Mouse (Mus musculus) spleen, adult 2 months (tissue): ENCODE data around the gene Olfr54. TPM values are rescaled to one million over a fixed set of nuclear protein-coding genes. Genes with fewer than 3 reads are reported as not detected.
"Not testable (repeated sequence)": the region's sequence is repeated elsewhere in the genome, so short reads cannot be mapped to it uniquely, and the experiment has no call there.

Experiments used
- DNase-seq, 2 experiments: peaks; one replicate each; pipeline versions ENCODE4 v3.0.0 to v3.0.0-alpha.2; 2012 to 2021; ENCODE audit warnings: low spot score in 2 of 2, low read depth in 1 of 2
- H3K27ac ChIP-seq: fragments of 200-500 bp; 2 replicates; pipeline ENCODE4 v1.5.1; 2012; ENCODE audit warnings: low read length, inconsistent platforms; ENCODE audit not compliant: insufficient read depth
- H3K27me3 ChIP-seq: fragments of 200-500 bp; 2 replicates; pipeline ENCODE4 v1.6.1; 2012; ENCODE audit warnings: mild to moderate bottlenecking, moderate library complexity, low read length, inconsistent platforms; ENCODE audit not compliant: control insufficient read depth, insufficient read depth
- H3K36me3 ChIP-seq: fragments of 200-500 bp; 2 replicates; pipeline ENCODE4 v1.6.1; 2012; ENCODE audit warnings: mild to moderate bottlenecking, low read length, inconsistent platforms; ENCODE audit not compliant: control insufficient read depth, insufficient read depth
- H3K4me1 ChIP-seq: fragments of 200-500 bp; 2 replicates; pipeline ENCODE4 v1.6.1; 2011; ENCODE audit warnings: inconsistent platforms; ENCODE audit not compliant: control insufficient read depth, insufficient read depth, insufficient read length
- H3K4me3 ChIP-seq: fragments of 200-500 bp; 2 replicates; pipeline ENCODE4 v1.5.1; 2011; ENCODE audit warnings: mild to moderate bottlenecking, inconsistent platforms; ENCODE audit not compliant: insufficient read depth, insufficient read length; ENCODE audit errors: extremely low read depth
- CTCF ChIP-seq: fragments of 200-500 bp; IDR thresholded peaks from 2 replicates; pipeline ENCODE4 v1.5.1; 2011; ENCODE audit warnings: mild to moderate bottlenecking, inconsistent platforms; ENCODE audit not compliant: insufficient read depth, insufficient read length, insufficient replicate concordance; ENCODE audit errors: extremely low read depth
- POLR2A ChIP-seq: fragments of 200-500 bp; IDR thresholded peaks from 2 replicates; pipeline ENCODE4 v1.6.1; 2011; ENCODE audit warnings: low read depth, low read length, inconsistent platforms
- WGBS: fragments of 180-500 bp; shearing (Covaris S2); methylation state at CpG from one replicate; pipeline ENCODE4 v1.1.7; 2018; 5-methylcytosine and 5-hydroxymethylcytosine counted together
- polyA plus RNA-seq: library from polyadenylated mRNA; depleted of rRNA; stranded (reverse); fragments of >200 nt; gene quantifications from 2 replicates; pipeline ENCODE4 v1.2.3, GENCODE M21; 2012; rRNA removed

Olfr54 gene
- polyA plus RNA-seq: not detected in 2 replicates

DNA sequence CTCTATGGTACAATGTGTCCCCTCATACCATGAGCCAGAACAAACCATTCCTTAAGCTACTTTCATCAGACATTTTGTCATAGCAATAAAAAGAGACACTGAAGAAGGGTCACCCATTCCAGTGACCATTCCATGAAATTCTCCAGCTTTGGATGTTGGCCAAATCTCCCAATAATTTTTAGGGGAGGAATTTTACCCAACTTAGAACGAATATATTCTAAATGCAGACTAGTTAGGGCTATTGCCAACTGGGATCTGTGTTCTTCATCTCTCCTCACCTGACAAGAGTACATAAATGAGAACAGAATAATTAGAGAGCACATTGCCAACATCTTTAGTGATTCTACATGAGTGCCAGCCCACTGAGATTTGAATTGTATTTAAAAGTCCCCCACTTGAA is at the start of gene Olfr54:
Olfr54 (plus strand) TSS at position 301 of the 400 bp plus-strand sequence.
- Histone ChIP-seq H3K27ac (no peak within 1 kb of the TSS), H3K36me3 (no peaks in the 10 kb centered on the region), H3K4me3 (no peak within 1 kb of the TSS), H3K4me1 (no peaks in the 10 kb centered on the region), H3K27me3 (no peaks in the 10 kb centered on the region)
- 71% methylated on average over 1 of the region's 1 CpGs for WGBS
- TF ChIP-seq POLR2A: no peak
- no peak for TF ChIP-seq CTCF
- DNase-seq: no peak

DNA sequence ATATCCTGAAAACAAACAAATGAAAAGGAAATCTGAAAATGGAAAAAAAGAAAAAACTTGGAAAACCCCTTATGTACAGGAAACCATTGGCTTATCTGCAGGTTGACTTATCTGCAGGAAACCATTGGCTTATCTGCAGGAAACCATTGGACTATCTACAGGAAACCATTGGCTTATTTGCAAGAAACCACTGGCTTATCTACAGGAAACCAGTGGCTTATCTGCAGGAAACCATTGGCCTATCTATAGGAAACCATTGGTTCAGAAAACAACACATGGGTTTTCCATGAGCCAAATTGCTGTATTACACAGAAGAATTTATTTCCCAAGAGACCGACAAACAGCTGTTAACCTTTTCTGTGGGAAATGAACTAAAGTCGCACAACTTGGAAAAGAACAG is 49.1 kb upstream of the Olfr54 start:
- TF ChIP-seq POLR2A (no peak), CTCF (no peak)
- Histone ChIP-seq H3K27ac (no peak overlapping the region), H3K4me3 (no peak overlapping the region), H3K36me3 (no peaks in the 10 kb centered on the region), H3K27me3 (no peaks in the 10 kb centered on the region), H3K4me1 (no peaks in the 10 kb centered on the region)
- no peak for DNase-seq
- 4% methylated on average over 2 of the region's 2 CpGs for WGBS

DNA sequence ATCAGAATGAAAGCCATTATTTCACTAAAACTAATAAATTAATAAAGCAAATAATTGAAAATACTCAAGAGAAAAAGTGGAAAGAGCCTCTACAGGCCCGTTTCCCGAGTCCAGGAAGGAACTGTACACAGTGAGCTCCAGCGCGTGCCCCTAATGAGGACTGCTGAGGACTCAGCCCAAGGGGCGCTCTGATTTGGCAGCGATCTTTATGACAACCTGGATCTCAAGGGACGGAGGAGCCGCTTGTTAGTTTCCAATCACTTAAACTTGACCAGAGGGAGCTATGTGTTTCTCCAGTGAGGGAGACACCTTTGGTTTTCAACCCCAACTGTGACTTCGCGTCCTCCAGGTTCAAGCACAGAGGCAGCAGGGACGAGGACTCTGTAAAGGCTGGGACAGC is 47.8 kb upstream of the Olfr54 start, which contains the start of gene Olfr1378:
Olfr1378 (plus strand) TSS at position 301 of the 400 bp plus-strand sequence.
- H3K4me3 ChIP-seq: no peak within 1 kb of the TSS
- WGBS: 93% methylated on average over 11 of the region's 11 CpGs
- TF ChIP-seq POLR2A (no peak), CTCF (no peak)
- DNase-seq: no peak
- no peaks in the 10 kb centered on the region for H3K27me3 ChIP-seq
- H3K4me1 ChIP-seq: no peaks in the 10 kb centered on the region
- no peaks in the 10 kb centered on the region for H3K36me3 ChIP-seq
- no peak within 1 kb of the TSS for H3K27ac ChIP-seq

DNA sequence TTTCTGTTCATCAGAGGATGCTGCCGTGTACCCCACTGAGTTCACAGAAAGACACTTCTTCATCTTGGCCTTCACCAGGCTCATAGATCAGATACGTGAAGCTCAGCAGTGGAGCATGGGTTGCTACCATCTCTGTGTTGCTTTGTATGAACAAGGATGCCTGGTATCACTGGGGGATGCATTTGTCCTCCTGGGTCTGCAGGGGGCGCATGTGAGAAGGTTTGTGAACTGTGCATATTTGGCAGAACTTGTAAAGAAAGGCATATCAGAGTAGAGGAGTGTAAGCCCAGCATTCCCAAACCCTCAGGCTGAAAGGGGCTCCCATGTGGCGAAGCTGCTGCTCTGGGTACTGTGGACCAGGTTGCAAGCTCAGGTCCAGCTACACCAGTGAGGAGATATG is 36.8 kb upstream of the Olfr54 start:
- no peaks in the 10 kb centered on the region for H3K27me3 ChIP-seq
- no peak for DNase-seq
- 80% methylated on average over 4 of the region's 4 CpGs for WGBS

DNA sequence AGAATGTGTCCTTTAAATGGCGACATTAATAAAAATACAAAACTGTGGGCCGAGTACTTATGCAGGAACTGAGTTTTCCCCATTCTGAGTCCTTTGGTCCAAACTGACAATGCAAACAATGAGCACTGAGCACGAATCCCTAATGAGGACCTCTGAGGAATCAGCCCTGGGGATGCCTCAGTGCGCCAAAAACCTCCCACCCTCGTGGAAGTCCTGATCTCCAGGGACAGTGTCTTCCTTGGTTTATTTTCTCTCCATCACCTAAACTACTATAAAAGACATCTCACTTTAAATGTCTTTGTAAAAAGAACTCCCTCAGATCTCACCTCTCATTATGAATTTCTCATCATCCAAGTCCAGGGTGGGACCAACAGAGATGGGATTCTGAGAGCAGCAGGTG is 32.4 kb upstream of the Olfr54 start, which contains the start of gene Olfr1377:
Olfr1377 (plus strand) TSS at position 301 of the 400 bp plus-strand sequence.
- TF ChIP-seq POLR2A (no peak), CTCF (no peak)
- WGBS: 77% methylated on average over 5 of the region's 5 CpGs
- no peaks in the 10 kb centered on the region for H3K36me3 ChIP-seq
- H3K27me3 ChIP-seq: no peaks in the 10 kb centered on the region
- DNase-seq: no peak
- H3K4me1 ChIP-seq: no peaks in the 10 kb centered on the region
- no peak within 1 kb of the TSS for H3K27ac ChIP-seq
- H3K4me3 ChIP-seq: no peak within 1 kb of the TSS

More for the DNA sequence above, 36.8 kb upstream of the Olfr54 start:
- H3K4me3 ChIP-seq: no peak overlapping the region
- no peaks in the 10 kb centered on the region for H3K36me3 ChIP-seq
- H3K4me1 ChIP-seq: no peaks in the 10 kb centered on the region
- no peak for TF ChIP-seq POLR2A
- TF ChIP-seq CTCF: no peak
- H3K27ac ChIP-seq: no peak overlapping the region

DNA sequence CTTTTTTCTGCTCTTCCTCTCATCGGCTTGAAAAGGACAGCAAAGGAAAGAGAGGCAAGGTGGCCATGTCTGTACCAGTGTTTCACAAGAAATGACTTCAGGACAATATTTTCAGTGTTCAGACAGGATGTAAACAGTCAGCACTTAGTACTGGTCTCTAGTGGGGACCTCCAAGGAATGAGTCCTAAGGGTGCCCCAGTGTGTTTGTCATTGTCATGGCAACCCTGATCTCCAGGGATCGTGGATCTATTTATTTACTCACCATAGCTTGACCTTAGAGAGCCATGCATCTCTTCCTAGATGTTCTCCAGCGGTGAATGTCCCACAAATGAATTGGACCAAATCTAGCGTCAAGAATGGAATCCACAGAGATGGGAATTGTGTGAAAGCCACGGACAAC is 10.7 kb upstream of the Olfr54 start, which contains the start of gene Olfr51:
Olfr51 (plus strand) TSS at position 301 of the 400 bp plus-strand sequence.
- Histone ChIP-seq H3K4me3 (no peak within 1 kb of the TSS), H3K36me3 (no peaks in the 10 kb centered on the region), H3K27ac (no peak within 1 kb of the TSS), H3K4me1 (no peaks in the 10 kb centered on the region), H3K27me3 (no peaks in the 10 kb centered on the region)
- no peak for DNase-seq
- TF ChIP-seq POLR2A (no peak), CTCF (no peak)
- WGBS: 80% methylated on average over 5 of the region's 5 CpGs

DNA sequence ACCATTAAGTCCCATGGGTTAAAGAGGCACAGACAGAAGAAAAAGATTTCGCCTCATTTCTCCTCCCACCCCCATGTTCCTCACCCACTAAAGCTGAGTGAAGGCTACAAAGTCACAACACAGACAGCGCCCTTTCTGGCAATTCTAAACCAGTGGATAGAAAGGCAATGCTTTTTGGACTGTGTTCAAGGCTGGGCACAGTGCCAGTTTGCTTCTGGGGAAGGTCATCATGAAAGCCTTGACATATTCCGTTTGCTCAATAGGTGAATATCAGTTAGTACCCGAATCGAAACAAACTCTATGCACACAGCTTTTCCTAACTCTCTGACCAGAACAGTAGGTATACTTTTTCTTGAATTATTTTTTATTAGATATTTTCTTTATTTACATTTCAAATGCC is 2.2 kb upstream of the Olfr54 start:
- Histone ChIP-seq H3K4me1 (no peaks in the 10 kb centered on the region), H3K27ac (no peak overlapping the region), H3K4me3 (no peak overlapping the region), H3K36me3 (no peaks in the 10 kb centered on the region), H3K27me3 (no peaks in the 10 kb centered on the region)
- WGBS: 79% methylated on average over 5 of the region's 5 CpGs
- no peak for DNase-seq
- TF ChIP-seq POLR2A: no peak

DNA sequence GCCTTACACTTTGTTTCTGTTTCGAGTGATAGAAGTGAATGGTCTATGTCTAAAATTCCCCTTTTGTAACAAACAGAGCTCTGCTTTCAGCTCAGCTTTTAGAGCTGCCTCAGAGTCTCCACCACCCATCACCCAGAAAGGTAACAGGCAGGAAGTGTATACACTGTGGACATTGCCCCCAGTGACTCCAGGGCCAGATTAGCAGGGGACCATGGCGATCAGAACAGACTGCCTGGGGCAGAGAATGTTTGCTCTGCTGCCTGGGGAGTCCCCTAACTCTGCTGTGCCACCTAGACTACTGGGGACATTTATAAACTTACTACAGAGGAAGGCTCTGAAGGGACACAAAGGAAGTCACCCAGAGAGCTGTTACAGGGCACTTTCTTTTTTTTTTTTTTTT is 2.3 kb downstream of the Olfr54 start:
- Histone ChIP-seq H3K27me3 (no peaks in the 10 kb centered on the region), H3K4me3 (no peak overlapping the region), H3K4me1 (no peaks in the 10 kb centered on the region), H3K36me3 (no peaks in the 10 kb centered on the region), H3K27ac (no peak overlapping the region)
- TF ChIP-seq CTCF: no peak
- TF ChIP-seq POLR2A: no peak
- no peak for DNase-seq
- WGBS: 71% methylated on average over 2 of the region's 2 CpGs

DNA sequence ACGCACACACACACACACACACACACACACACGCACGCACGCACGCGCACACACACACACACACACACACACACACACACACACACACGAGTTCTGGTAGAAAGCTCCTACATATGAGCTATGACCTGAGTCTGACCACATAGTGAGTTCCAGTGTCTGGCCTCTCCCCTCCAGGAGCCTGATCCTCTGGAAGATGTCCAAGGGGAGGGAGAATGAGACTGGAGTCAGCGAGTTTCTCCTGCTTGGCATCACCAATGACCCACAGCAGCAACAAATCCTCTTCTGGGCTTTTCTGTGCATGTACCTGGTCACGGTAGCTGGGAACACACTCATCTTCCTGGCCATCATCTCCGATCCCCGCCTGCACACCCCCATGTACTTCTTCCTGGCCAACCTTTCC is 12.8 kb downstream of the Olfr54 start:
- not testable (repeated sequence) for H3K4me1 ChIP-seq, DNase-seq, H3K27me3 ChIP-seq, H3K4me3 ChIP-seq, H3K36me3 ChIP-seq, H3K27ac ChIP-seq
- 87% methylated on average over 11 of the region's 11 CpGs for WGBS

DNA sequence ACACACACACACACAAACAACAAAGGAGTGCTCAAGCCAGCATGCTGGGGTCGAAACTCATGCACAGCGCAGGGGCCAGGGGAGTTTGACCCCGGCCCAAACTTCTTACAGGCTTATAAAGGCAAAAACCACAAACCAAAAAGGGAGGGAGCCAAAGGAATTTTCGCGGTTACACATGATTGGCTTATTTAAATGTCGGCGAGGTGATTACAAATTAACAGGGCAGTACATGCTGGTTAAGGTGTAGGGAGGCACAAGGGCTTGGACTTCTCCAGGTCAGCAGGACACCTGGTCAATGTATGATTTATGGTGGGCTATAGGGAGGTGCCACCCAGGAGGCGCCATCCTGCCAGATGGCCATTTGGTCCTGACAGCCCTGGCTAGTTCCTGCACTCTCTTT is 15.3 kb downstream of the Olfr54 start:
- not testable (repeated sequence) for DNase-seq, H3K27ac ChIP-seq, H3K27me3 ChIP-seq, H3K4me1 ChIP-seq, H3K36me3 ChIP-seq, H3K4me3 ChIP-seq
- 72% methylated on average over 8 of the region's 8 CpGs for WGBS
